Mouse (Mus musculus) yolk sac, embryonic 10.5 days (tissue): ENCODE measurements at regions not wholly inside any gene's neighbourhood (a gene's known extent, or its start where the extent isn't known, plus 50 kb on each side); places are given as distances from the start of the nearest gene placed in this dataset.

ENCODE experiments used
- DNase-seq: peaks from one replicate; pipeline ENCODE4 v3.0.0-alpha.2; 2017; ENCODE audit warnings: low spot score

DNA sequence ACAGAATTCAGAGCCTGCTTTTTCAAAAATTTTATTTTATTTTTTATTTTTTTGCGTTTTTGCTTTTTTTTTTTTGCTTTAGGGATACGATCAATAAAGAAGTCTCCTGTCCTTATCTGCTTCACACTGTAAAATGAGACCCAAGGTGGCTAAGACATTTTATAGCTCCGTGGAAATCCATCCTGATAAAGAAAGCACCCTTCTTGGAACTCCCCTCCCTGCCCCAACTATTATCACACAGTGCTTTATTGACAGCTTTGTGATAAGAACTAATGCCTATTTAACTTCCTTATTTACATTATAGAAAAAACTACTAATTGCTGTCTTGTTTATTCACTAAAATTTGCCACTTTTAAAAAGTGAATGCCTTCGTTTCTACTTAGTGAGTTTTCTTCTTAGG, 179.0 kb upstream of the Dmrta1 start:
- no peak for DNase-seq

DNA sequence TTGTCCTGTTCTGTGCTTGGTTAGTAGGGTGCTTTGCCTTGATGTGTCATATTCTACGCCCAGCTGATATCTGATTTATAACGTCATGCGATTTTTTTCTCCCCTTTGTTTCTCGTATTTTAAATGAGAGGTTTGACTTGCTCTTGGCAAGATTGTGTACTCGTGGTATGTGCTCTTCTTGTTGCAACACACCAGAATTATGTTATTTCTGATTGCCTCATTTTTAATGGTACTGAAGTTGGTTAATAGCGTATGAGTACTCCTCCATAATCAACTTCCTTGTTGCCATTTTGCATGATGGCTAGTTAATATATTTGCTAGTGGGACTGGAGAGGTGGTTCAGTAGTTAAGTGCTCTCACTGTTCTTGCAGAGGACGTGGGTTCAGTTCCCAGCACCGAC, 180.1 kb upstream of the Cdkn2b start:
- no peak for DNase-seq

DNA sequence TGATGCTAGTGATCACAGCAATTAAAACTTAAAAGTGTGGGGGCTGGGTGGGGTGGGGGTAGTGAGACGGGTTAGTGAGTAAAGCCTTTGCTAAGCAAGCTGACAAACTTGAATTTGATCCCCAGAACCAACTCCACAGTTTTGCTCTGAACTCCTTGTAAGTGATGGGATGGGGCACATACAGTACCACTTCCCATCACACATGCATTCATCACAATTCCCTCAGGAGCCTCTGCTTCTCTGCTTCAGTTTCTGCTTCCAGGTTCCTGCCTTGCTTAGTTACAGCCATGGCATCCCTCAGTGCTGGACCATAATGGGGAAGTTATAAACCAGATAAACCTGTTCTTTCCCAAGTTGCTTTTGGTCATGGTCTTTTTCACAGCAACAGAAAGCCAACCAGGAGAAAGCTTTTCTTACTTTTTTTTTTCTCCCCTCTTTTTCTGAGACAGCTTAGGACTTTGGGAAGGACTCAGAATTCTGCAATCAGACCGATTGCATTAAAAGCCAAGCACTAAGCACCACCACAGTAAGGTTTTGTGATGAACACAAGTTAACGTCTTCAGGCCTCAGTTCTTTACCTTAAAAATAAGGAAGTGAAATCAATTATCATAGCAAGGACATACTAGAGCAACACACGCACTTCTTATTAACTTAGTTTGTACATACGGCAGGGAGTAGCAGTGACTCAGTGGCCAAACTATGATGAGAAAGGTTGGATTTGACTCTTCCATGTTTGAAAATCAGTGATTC, 176.8 kb upstream of the Cdkn2b start:
- no peak for DNase-seq

DNA sequence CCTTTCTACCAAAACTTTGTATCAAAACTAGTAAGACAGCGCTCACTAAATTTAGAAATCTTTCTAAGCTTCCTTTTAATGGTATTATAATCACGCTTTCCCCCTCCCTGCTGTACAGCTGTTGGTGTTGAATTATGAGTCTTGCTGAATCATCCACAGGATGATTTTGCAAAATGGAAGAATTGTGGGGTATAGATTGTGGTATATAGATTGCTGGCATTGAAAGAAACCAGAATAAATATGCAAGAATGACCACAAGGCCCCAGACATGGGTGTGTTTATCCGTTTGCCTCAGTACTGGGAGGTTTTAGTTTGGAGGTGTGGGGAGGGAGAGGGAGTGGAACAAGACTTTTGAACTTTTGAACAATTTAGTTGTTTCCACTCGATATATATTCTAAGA, 176.1 kb upstream of the Cdkn2b start:
- no peak for DNase-seq

DNA sequence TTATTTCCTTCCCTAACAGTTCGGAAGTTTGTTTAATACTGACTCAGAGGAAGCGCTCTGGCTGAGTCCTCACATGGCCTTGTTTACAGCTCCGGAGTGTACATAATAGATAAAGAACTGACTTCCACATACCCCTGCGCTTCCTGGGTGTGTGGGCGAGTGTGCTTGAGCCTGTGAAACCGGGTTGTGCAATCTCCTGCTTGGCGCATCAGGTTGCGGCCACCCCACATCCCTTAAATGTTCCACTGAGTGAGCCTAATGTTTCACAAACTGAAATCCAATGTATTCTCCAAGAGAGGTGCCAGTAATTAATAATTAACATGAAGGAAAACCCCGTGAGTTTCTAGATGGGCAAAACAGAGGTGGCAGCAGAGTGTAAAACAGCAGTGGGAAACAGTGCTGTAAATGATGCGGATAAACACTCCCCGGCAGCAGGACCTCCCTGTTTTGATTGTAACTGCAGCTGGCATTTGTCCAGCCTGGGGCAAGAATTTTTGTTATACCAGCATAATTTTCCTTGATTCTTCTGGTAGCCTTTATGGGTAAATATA, 175.2 kb upstream of the Cdkn2b start:
- DNase-seq, result peak; percentile 52

DNA sequence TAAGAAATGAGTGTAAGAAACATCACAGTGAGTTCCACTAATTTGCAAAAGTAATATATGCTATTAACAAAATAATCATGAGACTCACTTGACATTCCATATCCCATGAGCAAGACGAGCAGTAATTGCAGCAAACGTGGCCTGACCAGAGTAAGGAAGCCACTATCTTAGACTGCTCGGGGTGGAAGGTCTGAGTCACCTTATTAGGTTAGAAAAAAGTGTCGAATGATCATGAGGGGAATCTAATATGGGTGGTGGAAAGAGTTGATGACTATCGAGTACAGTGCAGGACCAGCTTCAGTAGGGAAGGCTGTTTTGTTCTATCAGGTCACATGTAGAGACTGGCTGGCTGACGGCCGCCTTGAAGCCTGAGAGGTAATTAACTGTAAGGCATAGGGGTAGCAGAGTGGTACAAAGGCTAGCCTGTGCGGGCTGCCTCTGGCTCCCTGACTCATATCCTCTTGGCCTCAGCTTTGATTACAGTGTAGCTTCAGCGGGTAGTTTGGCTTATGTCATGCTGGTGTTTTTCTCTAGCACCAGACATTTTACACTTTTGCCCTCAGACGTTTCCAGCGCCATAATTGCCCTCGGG, 167.9 kb upstream of the Cdkn2b start:
- DNase-seq, result no peak

DNA sequence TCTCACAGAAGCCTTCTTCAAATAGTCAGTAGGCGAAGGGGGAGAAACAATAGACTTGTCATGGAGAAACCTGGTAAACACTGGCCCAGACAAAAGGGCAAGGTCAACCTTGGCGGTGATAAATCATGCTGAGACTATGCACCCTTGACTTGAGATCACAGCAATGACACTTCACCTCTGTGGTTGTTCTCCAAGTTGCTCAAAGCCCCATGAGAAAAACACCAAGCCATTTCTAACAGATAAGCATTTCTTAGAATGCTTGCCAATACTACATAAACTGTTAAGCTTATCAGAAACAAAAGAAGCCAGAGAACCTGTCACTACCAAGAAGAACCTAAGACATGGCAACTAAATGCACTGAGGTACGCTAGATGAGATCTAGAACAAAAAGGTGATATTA, 165.0 kb upstream of the Cdkn2b start:
- DNase-seq, result no peak

DNA sequence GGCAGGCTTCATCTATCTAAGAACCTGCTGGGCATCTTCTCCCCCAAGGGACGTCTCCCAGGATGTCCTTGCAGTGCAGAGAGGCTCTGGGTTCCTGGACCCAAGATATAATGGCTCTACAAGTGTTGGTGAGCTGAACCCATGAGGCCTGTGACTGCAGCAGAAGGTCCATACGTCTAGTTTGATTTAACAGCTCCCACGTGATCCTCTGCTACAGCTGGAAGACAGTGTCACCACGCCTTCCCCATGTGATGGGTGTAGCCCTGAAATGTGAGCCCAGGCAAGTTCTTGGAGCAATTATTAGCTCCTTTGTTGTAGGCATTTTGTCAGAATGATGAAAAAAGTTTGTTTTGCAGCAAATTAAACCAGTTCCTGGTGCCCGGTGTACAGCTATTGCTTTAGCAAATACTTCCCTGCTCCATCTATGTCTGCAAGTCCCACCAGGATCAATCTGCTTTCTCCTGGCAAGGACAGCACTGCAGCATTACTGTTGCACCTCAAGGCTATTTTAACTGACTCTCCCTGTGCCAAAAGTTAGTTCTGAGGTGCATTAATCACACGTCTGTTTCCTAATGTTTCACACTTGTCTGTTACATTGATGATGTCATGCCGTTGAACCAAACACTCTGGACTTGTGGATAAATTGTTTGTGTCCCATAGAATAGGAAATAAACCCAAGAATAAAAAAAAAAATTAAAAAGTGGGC, 164.2 kb upstream of the Cdkn2b start:
- DNase-seq, result no peak

DNA sequence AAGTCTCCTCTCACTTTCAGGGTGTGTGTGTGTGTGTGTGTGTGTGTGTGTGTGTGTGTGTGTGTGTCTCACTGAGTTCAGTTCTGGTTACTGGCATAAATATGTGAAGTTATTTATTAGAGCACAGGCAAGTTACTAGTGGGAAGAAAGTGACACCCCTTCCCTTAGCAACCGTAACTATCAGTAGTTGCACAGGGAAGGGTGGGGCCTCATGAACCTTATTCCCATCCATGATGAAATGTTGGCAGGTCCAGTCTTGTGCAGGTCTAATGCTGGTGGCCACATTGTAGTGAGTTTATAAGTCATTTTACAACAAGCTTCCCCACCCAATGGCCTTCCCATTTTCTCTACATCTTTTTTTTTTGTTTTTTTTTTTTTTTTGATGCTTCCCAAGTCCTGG, 160.6 kb upstream of the Cdkn2b start:
- DNase-seq, result no peak

DNA sequence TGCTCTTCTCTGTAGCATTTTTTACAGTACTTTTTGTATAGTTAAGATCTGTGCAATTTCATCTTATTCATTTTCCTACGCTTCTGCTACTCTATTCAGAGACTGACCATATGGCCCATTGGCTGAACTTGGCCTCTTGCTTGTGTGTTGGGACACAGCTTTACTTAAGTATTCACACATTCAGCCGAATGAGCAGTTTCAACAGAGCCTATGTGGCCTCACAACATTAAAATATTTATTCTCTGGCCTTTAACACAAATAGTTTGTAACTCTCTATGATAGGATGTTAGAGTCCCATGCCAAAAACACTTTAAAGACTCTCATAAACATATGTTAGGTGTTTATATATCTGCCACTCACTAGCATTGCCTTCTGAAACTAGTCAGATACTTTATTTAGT, 159.9 kb upstream of the Cdkn2b start:
- DNase-seq, result no peak

DNA sequence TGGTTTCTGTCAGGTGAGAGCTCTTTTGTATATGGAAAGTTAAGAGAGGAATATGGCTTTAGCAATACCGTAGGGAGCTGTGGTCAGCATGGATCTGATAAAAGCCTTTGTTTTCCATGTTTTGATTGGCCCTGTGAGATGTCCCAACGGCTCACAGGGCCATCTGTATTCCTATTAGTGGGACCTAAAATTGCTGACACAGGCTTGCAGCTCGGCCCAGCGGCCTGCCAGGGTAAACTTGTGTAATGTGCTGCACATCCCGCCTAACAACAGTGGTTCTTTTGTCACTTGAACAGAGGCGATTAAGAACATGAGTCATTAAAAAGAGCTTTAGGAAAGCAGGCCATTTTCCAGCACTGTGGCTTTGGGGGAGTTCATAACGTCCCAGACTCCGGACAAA, 159.0 kb upstream of the Cdkn2b start:
- DNase-seq, result no peak

DNA sequence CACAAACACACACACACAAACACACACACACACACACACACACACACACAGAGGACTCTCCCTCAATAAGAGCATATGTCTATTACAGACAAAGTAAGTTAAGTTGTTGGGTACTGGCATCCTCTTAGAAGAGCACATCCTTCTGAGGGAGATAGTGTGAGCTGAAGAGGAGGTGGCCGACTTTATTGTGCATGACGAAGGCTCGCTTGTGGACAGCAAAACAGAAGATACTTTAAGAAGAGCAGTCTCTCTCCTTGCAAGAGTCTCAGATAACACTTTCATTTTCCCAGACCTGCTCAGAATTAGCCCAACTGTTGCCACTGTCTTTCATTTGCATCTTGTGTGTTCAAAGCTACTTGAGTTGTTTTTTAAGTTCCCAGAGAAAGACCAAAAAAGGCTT, 158.6 kb upstream of the Cdkn2b start:
- DNase-seq, result no peak

DNA sequence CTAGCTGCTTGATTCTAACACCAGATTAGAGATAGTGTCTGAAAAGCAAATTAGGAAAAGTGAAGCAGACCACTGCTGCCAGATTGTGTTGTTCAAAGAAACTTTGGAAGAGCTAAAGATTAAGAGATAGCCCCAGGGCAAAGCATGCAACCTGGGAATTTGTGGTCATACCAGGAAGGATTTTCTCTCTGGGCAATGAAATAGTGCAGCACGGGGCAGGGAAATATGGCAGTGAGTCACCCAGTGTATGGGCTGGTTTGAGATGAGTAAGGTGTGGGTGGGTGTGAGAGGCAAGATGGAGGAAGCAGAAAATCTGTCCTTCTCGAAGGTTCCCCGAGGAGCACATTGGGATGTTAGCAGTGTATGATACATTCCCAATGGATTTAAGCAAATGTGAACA, 155.9 kb upstream of the Cdkn2b start:
- DNase-seq, result no peak

DNA sequence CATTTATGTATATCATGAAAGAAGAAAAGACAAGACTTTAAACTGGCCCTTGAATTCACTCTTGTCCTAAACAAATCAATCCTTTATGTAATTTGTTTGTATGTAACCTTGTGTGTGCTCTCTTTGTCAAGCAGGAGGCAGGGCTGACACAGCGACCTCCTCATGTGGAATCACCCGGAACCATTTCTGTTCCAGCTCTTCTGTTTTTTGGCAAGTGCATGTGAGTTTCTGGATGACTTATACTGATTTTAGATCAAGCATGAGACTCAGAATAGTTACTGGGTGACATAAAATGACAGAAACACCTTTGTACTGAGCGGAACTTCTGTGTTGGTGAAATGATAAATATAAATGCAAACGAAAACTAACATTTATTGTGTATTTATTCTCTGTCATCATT, 152.3 kb upstream of the Cdkn2b start:
- DNase-seq, result no peak

DNA sequence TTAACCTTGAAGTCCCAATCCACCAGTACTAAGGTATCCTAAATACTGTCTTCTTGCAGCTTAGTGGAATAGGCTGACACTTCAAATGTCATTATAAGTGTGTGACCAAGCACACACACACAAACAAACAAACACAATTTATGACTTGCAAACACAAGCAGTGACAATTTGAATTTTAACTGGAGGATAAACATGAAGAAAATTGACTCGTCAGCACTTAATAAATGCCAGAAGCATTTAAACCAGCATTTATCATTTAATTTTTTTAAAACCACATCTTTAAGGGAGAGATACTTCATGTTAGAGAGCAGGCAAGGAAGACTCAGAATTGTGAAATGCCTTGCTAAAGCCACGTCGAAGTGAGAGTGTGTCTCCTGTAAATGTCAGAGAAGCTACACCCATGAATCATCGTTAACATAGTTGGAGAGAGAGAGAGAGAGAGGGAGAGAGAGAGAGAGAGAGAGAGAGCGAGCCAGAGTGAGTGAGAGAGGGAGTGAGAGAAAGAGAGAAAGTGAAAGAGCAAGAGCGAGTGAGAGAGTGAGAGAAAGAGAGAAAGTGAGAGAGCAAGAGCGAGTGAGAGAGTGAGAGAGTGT, 149.4 kb upstream of the Cdkn2b start:
- DNase-seq, result no peak

DNA sequence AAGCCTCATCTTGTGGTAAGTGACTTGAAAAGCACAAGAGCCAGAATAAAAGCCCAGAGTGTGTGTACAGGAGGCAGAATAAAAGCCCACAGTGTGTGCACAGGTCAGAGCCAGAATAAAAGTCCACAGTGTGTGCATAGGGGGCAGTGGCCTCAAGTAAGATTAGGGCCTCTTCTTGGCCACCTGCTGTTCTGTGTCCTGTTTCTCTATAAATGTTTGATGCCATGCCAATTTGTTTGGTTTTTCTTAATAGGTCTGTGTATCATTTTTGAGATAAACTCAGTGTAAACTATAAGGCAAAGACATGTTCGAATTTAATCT, 148.5 kb upstream of the Cdkn2b start:
- no peak for DNase-seq

DNA sequence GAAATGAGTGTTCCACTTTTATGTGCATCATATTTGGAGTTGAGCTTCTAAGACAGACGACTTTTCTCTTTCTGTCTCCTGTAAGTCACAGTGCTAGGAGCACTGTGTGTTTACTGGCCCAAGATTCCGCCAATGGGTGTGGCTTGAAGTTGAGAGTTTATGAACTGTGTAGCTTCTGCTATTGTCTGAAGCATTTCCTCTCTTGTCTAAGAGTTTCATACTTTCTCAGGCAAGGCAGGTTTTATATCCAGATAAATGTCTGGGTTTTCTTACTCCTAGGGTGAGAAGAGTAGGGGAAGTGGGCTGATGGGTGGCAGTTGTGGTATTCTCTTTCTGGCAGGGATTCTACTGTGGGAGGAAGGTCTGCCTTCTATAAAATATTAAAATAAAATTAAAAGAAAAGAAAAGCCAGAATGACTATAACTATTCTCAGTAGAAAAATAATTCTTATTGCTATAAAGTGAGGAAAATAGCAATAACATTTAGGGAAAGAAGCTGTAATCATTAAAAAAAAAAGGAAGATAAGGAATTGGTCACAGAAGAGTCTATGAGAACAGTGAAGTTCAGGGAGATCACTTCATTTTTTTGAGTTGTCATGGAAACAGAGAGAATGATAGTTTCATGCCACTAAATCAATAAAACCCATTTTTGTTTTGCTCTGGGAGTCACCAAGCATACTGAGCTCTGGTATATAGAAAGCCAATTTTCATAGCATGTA, 147.9 kb upstream of the Cdkn2b start:
- no peak for DNase-seq

DNA sequence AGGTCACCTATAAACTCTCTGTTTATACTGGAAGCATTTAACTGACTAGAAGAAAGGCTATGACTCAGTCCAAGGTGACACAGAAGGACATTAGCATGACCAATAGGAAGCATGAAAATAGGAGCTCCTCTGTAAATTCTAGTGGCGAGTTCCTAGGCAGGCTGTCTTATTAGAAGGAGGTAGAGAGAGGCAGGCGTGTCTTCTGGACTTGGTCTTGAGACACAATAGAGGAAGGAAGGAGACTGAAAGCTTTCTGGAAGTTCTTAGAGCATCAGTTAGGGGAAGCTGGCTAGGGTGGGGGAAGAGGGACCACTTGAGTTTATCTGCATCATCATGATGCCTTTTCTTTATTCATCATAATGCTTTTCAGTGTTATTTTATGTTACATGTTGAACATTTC, 147.0 kb upstream of the Cdkn2b start:
- no peak for DNase-seq

DNA sequence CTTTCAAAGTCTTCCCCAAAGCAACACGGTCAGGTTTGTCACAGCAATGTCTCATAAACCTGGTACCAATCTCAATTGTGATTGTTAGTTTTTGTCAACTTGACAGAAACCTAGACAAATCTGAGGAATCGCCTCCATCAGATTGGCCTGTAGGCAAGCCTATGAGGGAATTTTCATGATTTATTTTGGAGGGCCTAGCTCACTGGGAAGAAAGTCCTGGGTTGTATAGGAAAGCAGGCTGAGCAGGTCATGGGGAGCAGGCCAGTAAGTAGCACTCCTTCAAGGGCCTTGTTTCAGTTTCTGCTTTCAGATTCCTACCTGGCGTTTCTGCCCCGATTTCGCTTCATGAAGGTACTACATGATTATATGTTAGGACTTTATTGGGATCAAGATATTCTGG, 144.1 kb upstream of the Cdkn2b start:
- DNase-seq, result no peak

DNA sequence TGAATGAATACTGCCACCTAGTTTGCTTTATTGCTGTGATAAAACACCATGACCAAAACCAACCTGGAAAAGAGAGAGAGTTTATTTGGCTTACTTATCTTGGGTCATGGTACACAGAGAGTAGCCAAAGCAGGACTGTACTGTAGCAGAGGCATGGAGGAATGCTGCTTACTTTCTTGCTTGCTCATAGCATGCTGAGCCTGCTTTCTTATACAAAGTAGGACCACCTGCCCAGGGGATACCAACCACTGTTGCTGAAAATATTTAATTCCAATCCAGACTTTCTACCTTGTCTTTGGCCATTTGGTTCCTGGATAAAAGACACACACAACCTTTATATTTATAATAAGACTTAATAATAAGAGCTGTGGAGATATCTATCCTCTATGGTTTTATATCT, 142.2 kb upstream of the Cdkn2b start:
- no peak for DNase-seq

DNA sequence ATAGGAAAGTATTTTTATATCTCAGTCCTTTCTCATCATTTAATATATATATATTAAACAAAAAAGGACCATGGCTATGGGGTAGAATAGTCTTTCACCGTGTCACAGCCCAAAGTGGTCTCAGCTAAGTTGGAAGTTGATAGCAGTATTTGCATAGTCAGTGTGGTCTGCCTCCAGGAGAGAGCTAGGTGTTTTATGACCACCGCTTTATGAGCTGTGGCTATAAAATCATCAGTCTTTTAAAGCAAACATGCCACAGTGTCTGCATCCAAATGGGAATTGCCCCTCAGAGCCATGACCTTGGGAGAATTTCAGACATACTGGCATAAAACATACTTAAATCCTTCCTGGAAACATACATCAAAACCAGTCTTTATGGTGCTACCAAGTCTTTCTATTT, 140.9 kb upstream of the Cdkn2b start:
- DNase-seq, result no peak

DNA sequence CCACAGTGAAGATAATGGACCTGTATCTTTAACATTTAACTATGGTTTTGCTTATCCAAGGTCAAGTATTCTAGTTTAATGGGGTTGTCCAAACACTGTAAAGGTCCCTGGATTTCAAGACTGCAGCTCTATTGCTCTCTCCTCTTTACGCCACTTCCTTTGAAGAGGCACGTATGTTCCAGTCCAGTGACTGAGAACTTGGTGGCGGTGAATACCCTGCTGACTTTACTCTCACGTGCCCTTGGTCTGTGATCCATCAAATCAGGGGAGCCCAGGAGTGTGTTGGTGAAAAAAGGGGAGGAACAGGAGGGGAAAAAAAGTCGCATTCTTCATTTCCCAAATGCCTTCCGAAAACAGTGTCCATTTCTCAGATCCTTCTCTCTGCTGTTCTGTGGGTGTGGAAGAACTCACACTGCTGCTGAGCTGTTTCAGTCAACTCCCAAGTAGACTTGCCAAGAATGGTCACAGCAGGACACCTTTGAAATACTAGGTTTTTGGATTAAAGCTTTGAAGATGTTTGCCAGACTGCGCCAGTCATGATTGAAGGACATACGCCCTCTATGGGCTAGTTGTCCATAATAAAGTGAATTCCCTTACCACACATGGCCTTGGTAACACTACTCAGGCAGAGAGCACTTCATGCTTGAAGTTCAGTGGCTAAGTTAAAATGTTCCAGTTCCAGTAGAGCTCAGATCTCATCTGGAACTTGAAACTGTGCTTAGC, 136.1 kb upstream of the Cdkn2b start:
- no peak for DNase-seq
